Mouse (Mus musculus) CH12.LX (cell line): ENCODE data around the gene Tspan9. TPM values are rescaled to one million over a fixed set of nuclear protein-coding genes. Genes with fewer than 3 reads are reported as not detected.

Experiments used
- DNase-seq: peaks from one replicate; pipeline ENCODE4 v3.0.0-alpha.2; 2013; ENCODE audit errors: extremely low read depth
- H3K27ac ChIP-seq: 2 replicates; pipeline ENCODE4 v1.5.1; 2012; ENCODE audit warnings: low read depth, mild to moderate bottlenecking, control low read depth, moderate library complexity; ENCODE audit not compliant: insufficient read depth
- H3K27me3 ChIP-seq: replicated peaks from 2 replicates; pipeline ENCODE3; 2012; ENCODE audit warnings: inconsistent platforms
- H3K36me3 ChIP-seq, 2 experiments: replicated peaks in 1 of 2; 2 replicates each; pipeline versions ENCODE3 to v1.6.1; 2012; ENCODE audit warnings: inconsistent platforms in 1 of 2, low read length in 1 of 2, mild to moderate bottlenecking in 1 of 2, mixed read lengths in 1 of 2, moderate library complexity in 1 of 2; ENCODE audit not compliant: control insufficient read depth in 1 of 2, insufficient read depth in 1 of 2
- H3K4me1 ChIP-seq, 2 experiments: 2 replicates each; pipeline ENCODE4 v1.6.1; 2012; ENCODE audit warnings: inconsistent platforms in 1 of 2, moderate library complexity in 1 of 2; ENCODE audit not compliant: insufficient read depth in 2 of 2, control insufficient read depth in 1 of 2
- H3K4me2 ChIP-seq: 2 replicates; pipeline ENCODE4 v1.6.1; 2012; ENCODE audit warnings: low read depth, mild to moderate bottlenecking, control low read depth; ENCODE audit not compliant: poor library complexity, insufficient read depth, severe bottlenecking
- H3K4me3 ChIP-seq, 3 experiments: fragments of 150-350 bp in 1 of 3; sonication (generic) in 1 of 3; replicated peaks in 1 of 3; 2 replicates each; pipeline versions ENCODE3 to v1.5.1; 2011 to 2012; ENCODE audit warnings: low read depth in 2 of 3, low read length in 2 of 3, mild to moderate bottlenecking in 2 of 3, moderate library complexity in 2 of 3, control low read depth in 1 of 3, improper control_type of control experiment in 1 of 3, inconsistent platforms in 1 of 3, mixed read lengths in 1 of 3; ENCODE audit not compliant: poor library complexity in 1 of 3
- H3K79me2 ChIP-seq: replicated peaks from 2 replicates; pipeline ENCODE4 v1.6.1; 2012; ENCODE audit warnings: mild to moderate bottlenecking, moderate library complexity; ENCODE audit not compliant: control insufficient read depth, poor library complexity, insufficient read depth, severe bottlenecking; ENCODE audit errors: extremely low read depth
- H3K9ac ChIP-seq: 2 replicates; pipeline ENCODE4 v1.6.1; 2012; ENCODE audit warnings: low read depth, mild to moderate bottlenecking, control low read depth, moderate library complexity; ENCODE audit not compliant: insufficient read depth
- H3K9me3 ChIP-seq: replicated peaks from 2 replicates; pipeline ENCODE3; 2012; ENCODE audit warnings: low read length, inconsistent platforms, mixed read lengths
- BHLHE40 ChIP-seq: IDR thresholded peaks from 2 replicates; pipeline ENCODE4 v1.6.1; 2011; ENCODE audit warnings: mild to moderate bottlenecking, low read depth, low read length, improper control_type of control experiment
- CHD2 ChIP-seq: IDR thresholded peaks from 2 replicates; pipeline ENCODE4 v1.6.1; 2011; ENCODE audit warnings: low read length, improper control_type of control experiment
- E2F4 ChIP-seq: IDR thresholded peaks from 2 replicates; pipeline ENCODE4 v1.6.1; 2011; ENCODE audit warnings: low read depth, low read length, improper control_type of control experiment; ENCODE audit not compliant: insufficient replicate concordance
- ELF1 ChIP-seq: IDR thresholded peaks from 2 replicates; pipeline ENCODE4 v1.6.1; 2014; ENCODE audit warnings: low read depth, mild to moderate bottlenecking, inconsistent platforms, low read length, improper control_type of control experiment
- EP300 ChIP-seq: IDR thresholded peaks from 2 replicates; pipeline ENCODE4 v1.6.1; 2011; ENCODE audit warnings: low read length, improper control_type of control experiment
- GABPA ChIP-seq: IDR thresholded peaks from 2 replicates; pipeline ENCODE4 v1.6.1; 2012; ENCODE audit warnings: low read depth, low read length, improper control_type of control experiment, inconsistent platforms; ENCODE audit not compliant: insufficient replicate concordance
- JUND ChIP-seq: conservative IDR thresholded peaks from 2 replicates; pipeline ENCODE4 v1.6.1; 2011; ENCODE audit warnings: low read depth, low read length, improper control_type of control experiment
- MAZ ChIP-seq: IDR thresholded peaks from 2 replicates; pipeline ENCODE4 v1.6.1; 2012; ENCODE audit warnings: low read depth, mild to moderate bottlenecking, inconsistent platforms, low read length, improper control_type of control experiment, moderate library complexity
- MEF2A ChIP-seq: IDR thresholded peaks from 2 replicates; pipeline ENCODE4 v1.6.1; 2014; ENCODE audit warnings: low read depth, mild to moderate bottlenecking, inconsistent platforms, low read length, improper control_type of control experiment, borderline replicate concordance
- MYC ChIP-seq: IDR thresholded peaks from 2 replicates; pipeline ENCODE4 v1.6.1; 2011; ENCODE audit warnings: low read depth, mild to moderate bottlenecking, improper control_type of control experiment, low read length
- NELFE ChIP-seq: IDR thresholded peaks from 2 replicates; pipeline ENCODE4 v1.6.1; 2011; ENCODE audit warnings: low read depth, low read length, improper control_type of control experiment
- PAX5 ChIP-seq: IDR thresholded peaks from 2 replicates; pipeline ENCODE4 v1.6.1; 2012; ENCODE audit warnings: low read length, inconsistent platforms, mixed read lengths
- POLR2AphosphoS2 ChIP-seq: IDR thresholded peaks from 2 replicates; pipeline ENCODE4 v1.6.1; 2011; ENCODE audit warnings: low read depth, low read length, improper control_type of control experiment
- RAD21 ChIP-seq: IDR thresholded peaks from 2 replicates; pipeline ENCODE4 v1.6.1; 2011; ENCODE audit warnings: low read depth, mild to moderate bottlenecking, low read length, improper control_type of control experiment, moderate library complexity
- RCOR1 ChIP-seq: conservative IDR thresholded peaks from 2 replicates; pipeline ENCODE4 v1.6.1; 2012; ENCODE audit warnings: low read depth, mild to moderate bottlenecking, inconsistent platforms, low read length, improper control_type of control experiment
- SMC3 ChIP-seq: IDR thresholded peaks from 2 replicates; pipeline ENCODE4 v1.6.1; 2011; ENCODE audit warnings: low read depth, low read length, improper control_type of control experiment
- TBP ChIP-seq: conservative IDR thresholded peaks from 2 replicates; pipeline ENCODE4 v1.6.1; 2011; ENCODE audit warnings: low read depth, low read length, improper control_type of control experiment
- TCF12 ChIP-seq: IDR thresholded peaks from 2 replicates; pipeline ENCODE4 v1.6.1; 2014; ENCODE audit warnings: low read depth, mild to moderate bottlenecking, inconsistent platforms, low read length, improper control_type of control experiment
- ZC3H11A ChIP-seq: IDR thresholded peaks from 2 replicates; pipeline ENCODE4 v1.6.1; 2012; ENCODE audit warnings: low read depth, mild to moderate bottlenecking, inconsistent platforms, low read length, improper control_type of control experiment
- ZMIZ1 ChIP-seq: IDR thresholded peaks from 2 replicates; pipeline ENCODE4 v1.6.1; 2012; ENCODE audit warnings: low read depth, mild to moderate bottlenecking, inconsistent platforms, low read length, improper control_type of control experiment
- ZNF384 ChIP-seq: IDR thresholded peaks from 2 replicates; pipeline ENCODE4 v1.6.1; 2012; ENCODE audit warnings: low read depth, low read length, improper control_type of control experiment, inconsistent platforms
- dilution Hi-C: fragments of 300-500 bp; cut with MboI; formaldehyde crosslinking; loops from 2 replicates; pipeline ENCODE4 v1.14.3; 2020; ENCODE audit warnings: low sequenced_read_pairs; ENCODE audit not compliant: extremely low pct_unique_long_range_greater_than_20kb, extremely low pct_ligation_motif_present
- in situ Hi-C: fragments of 300-500 bp; cut with MboI; formaldehyde crosslinking; loops from 3 replicates; pipeline ENCODE4 v1.14.3; 2019; ENCODE audit warnings: low sequenced_read_pairs, low pct_ligation_motif_present, low pct_unique_long_range_greater_than_20kb, mixed read lengths
- polyA plus RNA-seq: library from polyadenylated mRNA; unstranded; fragments of >175 nt; gene quantifications from 2 replicates; pipeline ENCODE4 v1.2.1, GENCODE M21; 2012; ENCODE audit warnings: low read depth; ENCODE audit not compliant: insufficient read length
- total RNA-seq, 2 experiments: library from RNA; depleted of rRNA; stranded (reverse); fragments of 300-350 nt in 1 of 2; fragments of >200 nt in 1 of 2; gene quantifications; 2 replicates each; pipeline ENCODE4 v1.2.3; 2012 to 2014

The Tspan9 gene
- total and polyA plus RNA-seq, 3 experiments = 0.40 to 0.98 (median 0.71) TPM

GRCm38 (mm10) chr6:128158031-128158430, 14.6 kb upstream of the Tspan9 start:
- no peak for TF ChIP-seq MEF2A
- TF ChIP-seq ZNF384 = no peak
- TF ChIP-seq CHD2 = no peak
- no peak for TF ChIP-seq NELFE
- no peak for TF ChIP-seq ZMIZ1
- no peak for TF ChIP-seq POLR2AphosphoS2
- TF ChIP-seq BHLHE40 = no peak
- no peak for TF ChIP-seq RAD21
- TF ChIP-seq ELF1 = no peak
- TF ChIP-seq E2F4 = no peak
- no peak for TF ChIP-seq JUND
- TF ChIP-seq PAX5 = no peak
- TF ChIP-seq TBP = no peak
- no peak for TF ChIP-seq MAZ
- no peak for TF ChIP-seq TCF12
- H3K79me2 ChIP-seq = no peaks in the 10 kb centered on the region
- H3K4me1 ChIP-seq = 0 out of 4 replicates have a peak, but pooled peaks cover 0 to 3% of the 10 kb centered on the region in 2 experiments
- no peak for DNase-seq
- dilution Hi-C loops (no loop called here), in situ Hi-C loops (no loop called here)
- H3K9me3 ChIP-seq = peaks cover 2% of the 10 kb centered on the region
- peaks cover 14% of the 10 kb centered on the region for H3K27me3 ChIP-seq
- H3K4me3 ChIP-seq = no peak overlapping the region
- H3K27ac ChIP-seq = no peak overlapping the region
- no peak overlapping the region for H3K4me2 ChIP-seq
- H3K9ac ChIP-seq = no peak overlapping the region
- no peaks in the 10 kb centered on the region for H3K36me3 ChIP-seq

GRCm38 (mm10) chr6:128156476-128156875, 13.1 kb upstream of the Tspan9 start:
- dilution Hi-C loops = no loop called here
- no peaks in the 10 kb centered on the region for H3K36me3 ChIP-seq
- in situ Hi-C loops = no loop called here
- H3K27me3 ChIP-seq = peaks cover 21% of the 10 kb centered on the region
- H3K4me2 ChIP-seq = no peak overlapping the region
- TF ChIP-seq MAZ = no peak
- no peak for TF ChIP-seq SMC3
- no peak for TF ChIP-seq POLR2AphosphoS2
- TF ChIP-seq E2F4 = no peak
- no peak for TF ChIP-seq ZC3H11A
- TF ChIP-seq GABPA = no peak
- TF ChIP-seq RCOR1 = no peak
- TF ChIP-seq MYC = no peak
- no peak for TF ChIP-seq CHD2
- TF ChIP-seq EP300 = no peak
- TF ChIP-seq MEF2A = no peak
- TF ChIP-seq, all 38 proteins: peak for 0
- Histone ChIP-seq H3K4me1 (no peaks in the 10 kb centered on the region), H3K27ac (no peak overlapping the region), H3K4me3 (no peak overlapping the region), H3K9me3 (peaks cover 2% of the 10 kb centered on the region), H3K79me2 (no peaks in the 10 kb centered on the region), H3K9ac (no peak overlapping the region)
- no peak for DNase-seq
